Mouse (Mus musculus) urinary bladder, postnatal 10 days (tissue): Measurements from ENCODE around the gene Atp11b.

ENCODE experiments used
- DNase-seq: peaks from one replicate; pipeline ENCODE4 v3.0.0; 2022; ENCODE audit warnings: low spot score

The Atp11b gene

GRCm38 (mm10) chr3:35753825-35754767 is at the start of gene Atp11b:
Gene Atp11b, plus strand, starts transcription at chr3:35754106.
- DNase-seq, result peak; percentile 36

- DNase-seq, result no peak
Observed at GRCm38 (mm10) chr3:35704328-35704613, 49.6 kb upstream of the Atp11b start.

- DNase-seq, result no peak
Observed at GRCm38 (mm10) chr3:35719531-35720205, 34.2 kb upstream of the Atp11b start.

GRCm38 (mm10) chr3:35720801-35721200 is 33.1 kb upstream of the Atp11b start:
- no peak for DNase-seq

- DNase-seq, result no peak
Observed at GRCm38 (mm10) chr3:35721818-35722446, 32.0 kb upstream of the Atp11b start.

GRCm38 (mm10) chr3:35722811-35723210 is 31.1 kb upstream of the Atp11b start:
- no peak for DNase-seq

- DNase-seq, result no peak
Observed at GRCm38 (mm10) chr3:35723586-35724322, 30.2 kb upstream of the Atp11b start.

- no peak for DNase-seq
Observed at GRCm38 (mm10) chr3:35725096-35725495, 28.8 kb upstream of the Atp11b start.

- no peak for DNase-seq
Observed at GRCm38 (mm10) chr3:35726936-35727335, 27.0 kb upstream of the Atp11b start.

- no peak for DNase-seq
Observed at GRCm38 (mm10) chr3:35729490-35729889, 24.4 kb upstream of the Atp11b start.

GRCm38 (mm10) chr3:35731981-35732777 is 21.7 kb upstream of the Atp11b start:
- DNase-seq, result no peak

- no peak for DNase-seq
Observed at GRCm38 (mm10) chr3:35732778-35733147, 21.1 kb upstream of the Atp11b start.

- no peak for DNase-seq
Observed at GRCm38 (mm10) chr3:35734509-35734908, 19.4 kb upstream of the Atp11b start.

GRCm38 (mm10) chr3:35738071-35738470 is 15.8 kb upstream of the Atp11b start:
- no peak for DNase-seq

GRCm38 (mm10) chr3:35745010-35745409 is 8.9 kb upstream of the Atp11b start:
- DNase-seq, result no peak

GRCm38 (mm10) chr3:35746840-35747456 is 7.0 kb upstream of the Atp11b start:
- DNase-seq, result no peak

- no peak for DNase-seq
Observed at GRCm38 (mm10) chr3:35750286-35750685, 3.6 kb upstream of the Atp11b start.

- no peak for DNase-seq
Observed at GRCm38 (mm10) chr3:35751724-35752123, 2.2 kb upstream of the Atp11b start.

- no peak for DNase-seq
Observed at GRCm38 (mm10) chr3:35762735-35763134, 8.8 kb downstream of the Atp11b start.

GRCm38 (mm10) chr3:35764637-35765617 is 11.0 kb downstream of the Atp11b start:
- DNase-seq, result no peak
